Mouse (Mus musculus) heart, postnatal 0 days (tissue): ENCODE results near the gene Kmt2c.

ENCODE experiments used
- CTCF ChIP-seq: IDR thresholded peaks from 2 replicates; pipeline ENCODE4 v1.5.1; 2016; ENCODE audit warnings: antibody characterized with exemption, control low read depth, low read depth
- EP300 ChIP-seq: IDR thresholded peaks from 2 replicates; pipeline ENCODE4 v1.6.1; 2016; ENCODE audit warnings: antibody characterized with exemption, low read depth

GRCm38 (mm10) chr5:25252423-25252822 is 246.2 kb downstream of the Kmt2c start:
- TF ChIP-seq CTCF: no peak
- no peak for TF ChIP-seq EP300
